Mouse (Mus musculus) ES-CJ7 (cell line): Measurements from ENCODE around the gene Rbbp7.
"Not testable (repeated sequence)": the region's sequence is repeated elsewhere in the genome, so short reads cannot be mapped to it uniquely, and the experiment has no call there.

Experiments
- DNase-seq: peaks from one replicate; pipeline ENCODE4 v3.0.0; 2011; ENCODE audit warnings: low read depth, low spot score

Gene Rbbp7

DNA sequence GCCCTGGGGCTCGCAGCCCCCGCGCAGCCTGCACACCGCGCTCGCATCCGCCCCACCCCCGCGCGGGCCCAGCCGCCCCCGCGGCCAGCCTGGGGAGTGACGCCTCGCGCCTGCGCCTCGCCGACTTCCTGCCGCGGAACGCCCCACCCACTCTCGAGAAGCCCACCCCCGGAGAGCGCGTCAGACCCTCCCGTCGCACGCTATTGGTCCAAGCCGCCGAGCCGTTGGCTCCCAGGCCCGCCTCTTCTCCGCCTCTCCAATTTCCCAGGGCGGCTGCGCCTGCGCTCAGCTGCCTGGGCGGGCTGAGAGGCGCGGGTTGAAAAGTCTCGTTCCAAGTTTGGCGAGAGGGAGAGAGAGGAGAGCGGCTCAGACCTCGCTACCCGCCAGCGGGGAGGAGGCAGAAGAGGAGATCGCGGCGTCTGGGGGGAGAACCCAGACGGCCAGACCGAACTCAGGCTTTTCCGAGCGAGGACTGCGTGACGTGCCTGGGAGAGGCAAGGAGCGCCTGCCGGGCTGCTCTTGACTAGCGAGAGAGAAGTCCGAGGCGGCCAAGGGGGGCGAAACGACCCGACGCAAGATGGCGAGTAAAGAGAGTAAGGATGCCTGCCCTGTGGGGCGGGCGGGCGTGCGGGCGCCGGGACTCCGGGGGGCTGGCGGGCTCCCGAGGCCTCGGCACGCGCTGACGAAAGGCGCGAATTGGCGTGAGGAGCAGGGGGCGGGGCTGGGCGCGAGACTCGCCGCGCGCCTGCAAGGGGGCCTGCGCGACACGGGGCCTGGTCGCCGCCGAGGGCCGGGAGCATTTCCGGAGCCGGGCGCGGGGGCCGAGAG is at the start of gene Rbbp7:
TSS of gene Rbbp7 (plus strand) at position 288 of the 828 bp plus-strand sequence.
- peak; percentile 90 for DNase-seq

DNA sequence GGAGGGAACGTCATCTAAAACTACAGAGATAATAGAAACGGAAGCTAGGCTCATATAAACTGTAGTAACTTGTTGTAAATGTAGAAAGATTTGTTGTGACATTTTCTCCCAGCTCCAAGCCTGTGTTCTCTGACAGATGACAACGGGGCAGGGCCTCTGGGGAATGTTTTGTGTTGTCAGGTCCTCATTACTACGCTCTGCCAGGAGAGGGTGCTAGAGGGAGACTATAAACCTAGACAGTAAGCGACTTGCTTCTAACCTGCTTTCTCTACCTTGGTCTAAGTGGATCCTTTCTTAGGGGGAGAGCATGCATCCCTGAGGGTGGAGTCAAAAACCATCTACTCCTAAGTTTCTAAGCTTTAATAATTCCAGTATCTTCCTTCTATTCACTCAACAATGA is 42.4 kb upstream of the Rbbp7 start:
- DNase-seq: peak; percentile 75

DNA sequence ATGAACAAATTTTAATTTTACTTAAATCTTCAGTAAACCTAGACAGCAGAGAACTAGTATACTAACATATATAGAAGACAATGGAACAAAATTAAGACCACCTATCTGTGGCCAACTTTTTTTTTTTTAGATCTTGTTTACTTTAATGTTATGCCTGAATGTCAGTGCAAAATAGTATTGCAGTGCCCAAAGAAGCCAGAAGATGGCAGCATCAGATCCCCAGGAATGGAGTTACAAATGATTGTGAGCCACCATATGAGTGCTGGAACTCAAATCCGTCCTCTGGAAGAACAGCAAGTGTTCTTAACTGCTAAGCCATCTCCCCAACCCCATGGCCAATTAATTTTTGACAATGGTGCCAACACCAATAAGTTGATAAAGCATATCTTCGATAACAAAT is 40.6 kb upstream of the Rbbp7 start:
- DNase-seq: peak; percentile 58

DNA sequence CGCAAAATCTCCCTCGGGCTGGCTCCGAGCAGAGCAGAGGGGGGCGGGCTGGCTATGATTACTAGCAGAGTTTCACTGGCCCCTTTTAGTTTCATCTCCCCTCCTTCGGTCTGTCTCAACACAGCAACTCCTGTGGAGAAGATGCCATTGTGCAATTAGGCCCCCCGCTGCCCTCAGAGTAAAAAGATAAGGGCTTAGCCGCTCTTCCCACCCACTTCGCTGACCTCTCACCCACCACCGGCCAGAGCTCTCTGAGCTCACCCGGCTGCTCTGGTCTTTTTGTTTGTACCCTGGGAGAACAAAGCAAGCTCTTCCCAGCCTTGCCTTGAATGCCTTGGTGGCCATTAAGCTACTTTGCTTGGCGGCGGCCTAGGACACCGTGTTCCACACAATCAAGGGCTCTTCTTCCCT is 32.8 kb upstream of the Rbbp7 start:
- DNase-seq: peak; percentile 63

DNA sequence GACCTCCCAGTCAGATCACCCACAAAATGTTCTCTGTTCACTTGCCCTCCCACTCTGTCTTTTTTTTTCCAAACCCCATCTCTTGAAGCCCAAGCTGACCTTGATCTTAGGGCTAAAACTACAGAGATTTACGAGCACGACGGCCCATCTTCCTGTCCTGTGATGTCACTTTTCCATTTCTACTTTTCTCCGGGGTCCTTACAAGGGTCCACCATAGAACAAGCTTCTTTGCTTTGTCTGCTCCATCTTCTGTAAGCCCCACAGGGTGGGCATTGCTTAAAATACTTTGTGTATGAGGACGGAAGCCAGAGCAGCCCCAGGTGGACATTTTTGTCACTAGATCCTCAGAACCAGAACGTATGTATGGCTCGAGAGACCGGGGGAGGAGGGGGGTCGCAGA is 32.4 kb upstream of the Rbbp7 start:
- DNase-seq: no peak

DNA sequence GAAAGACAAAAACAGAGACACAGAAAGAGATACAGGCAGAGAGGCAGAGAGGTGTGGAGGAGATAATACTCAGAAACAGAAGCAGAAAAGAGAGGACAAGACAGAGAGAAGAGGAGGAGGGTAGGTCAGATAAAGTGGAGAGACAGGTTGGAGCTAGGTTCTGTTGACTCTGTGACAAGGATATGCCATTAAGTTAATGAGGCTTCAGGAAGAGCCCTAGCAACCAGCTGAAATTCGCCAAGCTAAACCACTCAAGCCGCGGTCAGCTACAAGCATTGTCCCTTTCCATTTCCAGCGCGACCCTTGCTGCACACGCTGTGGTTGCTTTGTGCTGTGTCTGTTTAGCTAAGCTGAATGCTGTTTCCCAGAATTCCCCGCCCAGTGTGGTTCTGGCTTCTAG is 32.0 kb upstream of the Rbbp7 start:
- DNase-seq: no peak

DNA sequence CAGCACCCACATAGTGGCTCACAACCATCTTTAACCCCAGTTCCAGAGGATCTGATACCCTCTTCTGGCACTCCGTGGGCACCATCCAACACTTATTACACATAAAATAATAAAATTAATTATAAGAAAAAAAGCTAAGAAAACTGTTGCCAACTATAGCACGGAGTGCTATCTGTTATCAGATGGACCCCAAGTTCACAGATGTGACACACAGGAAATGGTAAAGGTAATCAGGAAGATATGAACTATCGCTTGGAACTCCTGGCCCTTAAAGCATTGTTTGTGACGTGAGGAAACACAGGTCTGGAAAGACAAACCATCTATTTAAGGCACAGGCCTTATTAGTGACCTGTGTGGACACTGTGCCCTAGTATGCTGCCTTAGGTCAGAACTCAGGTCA is 30.2 kb upstream of the Rbbp7 start:
- DNase-seq: no peak

DNA sequence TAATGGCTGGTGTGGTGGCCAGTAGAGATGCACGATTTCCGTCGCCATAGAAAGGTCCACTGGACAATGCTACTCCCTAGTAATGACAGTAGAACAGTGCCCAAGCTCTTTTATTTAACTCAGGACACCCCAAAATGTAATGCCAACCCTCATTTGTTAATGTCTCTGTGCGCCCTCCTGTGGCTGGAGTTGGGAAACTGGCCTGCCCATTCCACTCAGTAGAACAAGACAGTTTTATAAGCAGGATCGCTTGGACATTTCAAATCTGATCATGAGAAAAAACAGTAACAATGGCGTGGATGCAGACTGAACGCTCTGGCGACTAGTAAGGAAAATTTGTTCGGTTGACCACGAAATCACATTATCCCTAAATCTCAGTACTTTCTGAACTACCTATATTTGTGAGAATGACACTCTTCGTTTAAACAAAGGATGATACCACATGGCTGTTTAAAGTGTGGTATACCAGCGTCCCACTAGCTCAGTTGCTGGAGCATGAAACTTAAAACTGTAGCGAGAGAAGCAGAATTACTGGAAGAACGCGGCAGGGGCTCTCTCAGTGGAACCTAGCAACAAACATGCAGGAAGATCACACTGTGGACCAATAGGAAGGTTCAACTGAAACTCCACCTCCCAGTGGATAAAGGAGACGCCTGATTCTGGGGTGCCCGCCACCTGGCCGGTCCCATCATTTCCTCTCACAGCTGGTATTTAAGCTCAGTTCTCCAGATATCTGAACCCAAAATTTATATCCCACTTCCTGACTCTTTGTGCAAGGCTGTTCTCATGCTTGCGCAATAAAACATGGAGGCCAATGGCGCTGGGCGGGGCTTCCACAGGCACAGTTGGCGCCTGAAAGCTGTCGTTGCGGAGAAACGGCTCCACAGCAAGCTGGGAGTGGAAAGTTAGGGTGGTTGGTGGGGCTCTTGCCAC is 24.9 kb upstream of the Rbbp7 start:
- DNase-seq: peak; percentile 40

DNA sequence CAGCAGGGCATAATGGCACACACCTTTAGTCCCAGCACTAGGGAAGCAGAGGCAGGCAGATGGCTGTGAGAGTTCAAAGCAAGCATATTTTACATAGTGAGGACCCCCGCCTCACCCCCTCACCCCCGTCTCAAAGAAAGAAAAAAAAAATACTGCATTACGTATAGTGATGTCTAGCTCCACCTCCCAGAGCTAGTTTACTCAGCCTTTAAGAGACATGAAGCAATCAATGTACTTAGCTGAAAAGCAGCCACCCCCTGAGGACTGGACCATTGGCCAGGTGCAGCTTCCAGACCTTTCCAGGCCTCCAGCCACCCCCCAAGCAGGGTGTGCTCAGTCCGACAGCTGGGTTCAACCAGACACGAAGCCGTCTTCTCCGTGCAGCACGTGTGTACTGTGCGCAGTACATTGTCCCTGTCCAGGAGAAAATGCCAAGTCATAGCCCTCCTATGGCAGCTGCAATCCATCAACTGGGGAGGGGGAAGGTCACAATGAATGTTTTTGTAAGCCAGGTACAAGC is 24.0 kb upstream of the Rbbp7 start:
- peak; percentile 22 for DNase-seq

DNA sequence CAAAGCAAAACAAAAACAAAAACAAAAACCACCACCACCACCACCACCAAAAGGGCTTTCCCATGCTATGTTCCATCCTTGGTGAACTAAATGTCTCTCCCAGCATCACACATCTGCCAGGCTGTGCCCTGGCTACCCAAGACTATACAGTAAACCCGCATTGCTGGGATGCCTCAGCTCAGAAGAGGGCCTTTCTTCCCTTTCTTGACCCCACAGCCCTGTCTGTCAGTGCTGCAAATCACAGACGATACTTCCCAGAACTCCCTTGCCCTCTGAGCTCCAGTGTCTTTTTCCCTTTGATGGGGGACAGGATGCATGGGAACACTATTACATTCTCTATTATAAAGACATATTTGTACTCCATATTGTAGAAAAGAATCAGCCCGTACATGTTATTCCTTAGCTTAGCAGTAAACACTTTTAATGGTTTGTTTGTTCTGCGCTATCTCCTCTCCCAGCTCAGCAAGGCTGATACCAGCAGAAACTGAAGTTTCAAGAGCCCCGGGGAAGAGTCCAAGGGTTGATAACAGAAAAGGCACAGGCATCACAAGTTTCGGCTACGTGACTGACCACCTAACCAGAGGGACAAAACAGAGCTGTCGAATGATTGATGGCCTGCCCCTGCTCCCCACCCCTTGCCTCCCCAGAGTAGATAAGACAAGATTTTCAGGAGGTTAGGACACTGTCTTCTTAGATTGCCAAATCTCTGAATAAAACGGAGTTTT is 11.3 kb upstream of the Rbbp7 start:
- DNase-seq: no peak

DNA sequence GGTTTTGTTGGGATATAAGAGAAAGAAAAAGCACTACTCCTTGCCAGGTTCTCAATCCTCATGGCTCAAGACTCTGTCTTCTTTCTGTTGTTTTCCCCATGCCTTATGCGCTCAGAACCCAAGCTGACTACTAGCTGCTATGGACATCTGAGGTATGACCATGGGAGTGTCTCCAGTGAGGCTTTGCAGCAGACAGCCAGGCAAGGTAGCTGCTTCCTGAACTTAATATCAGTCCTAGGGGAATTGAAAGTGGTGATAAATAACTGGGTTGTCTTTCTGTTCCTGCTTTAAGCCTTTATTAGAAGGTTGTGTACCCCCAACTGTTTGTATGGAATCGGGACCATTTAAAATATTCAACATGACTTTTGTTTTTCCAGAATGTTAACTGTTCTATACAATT is 7.8 kb upstream of the Rbbp7 start:
- DNase-seq: no peak

DNA sequence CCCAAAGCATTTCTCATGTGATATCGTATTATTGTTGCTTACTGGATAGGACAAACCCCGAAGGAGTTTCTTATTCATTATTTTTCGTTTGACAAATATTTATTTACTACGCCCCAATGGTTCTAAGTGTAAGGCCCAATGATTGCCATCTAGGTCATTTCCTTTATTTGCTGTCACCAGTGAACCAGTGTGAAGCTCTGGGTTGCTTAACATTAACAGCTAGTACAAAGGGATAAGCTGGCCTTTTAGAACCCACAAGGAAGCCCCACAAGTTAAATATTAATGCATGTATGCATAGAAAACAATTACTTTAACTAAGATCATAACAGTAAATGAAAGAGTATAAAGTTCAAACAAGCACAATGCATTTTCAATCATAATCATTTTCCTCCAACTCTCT is 5.9 kb upstream of the Rbbp7 start:
- DNase-seq: no peak

DNA sequence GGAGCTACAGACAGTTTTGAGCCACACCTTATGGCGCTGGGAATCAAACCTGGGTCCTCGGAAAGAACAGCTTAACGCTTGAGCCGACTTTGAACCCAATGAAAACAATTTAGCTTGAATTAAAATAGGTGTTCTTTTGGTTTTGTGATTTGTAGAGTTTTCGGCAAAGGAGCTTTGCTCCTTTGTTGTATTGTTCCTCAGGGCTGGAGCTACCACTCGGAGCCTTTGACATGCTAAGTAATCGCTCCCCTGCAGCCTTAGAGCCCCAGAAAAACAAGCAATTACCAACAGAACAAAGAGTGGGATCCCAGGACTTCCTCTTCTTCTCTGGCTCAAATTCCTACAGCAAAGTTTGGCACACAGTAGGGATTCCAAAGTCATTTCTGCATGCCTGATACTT is 4.1 kb upstream of the Rbbp7 start:
- peak; percentile 85 for DNase-seq

DNA sequence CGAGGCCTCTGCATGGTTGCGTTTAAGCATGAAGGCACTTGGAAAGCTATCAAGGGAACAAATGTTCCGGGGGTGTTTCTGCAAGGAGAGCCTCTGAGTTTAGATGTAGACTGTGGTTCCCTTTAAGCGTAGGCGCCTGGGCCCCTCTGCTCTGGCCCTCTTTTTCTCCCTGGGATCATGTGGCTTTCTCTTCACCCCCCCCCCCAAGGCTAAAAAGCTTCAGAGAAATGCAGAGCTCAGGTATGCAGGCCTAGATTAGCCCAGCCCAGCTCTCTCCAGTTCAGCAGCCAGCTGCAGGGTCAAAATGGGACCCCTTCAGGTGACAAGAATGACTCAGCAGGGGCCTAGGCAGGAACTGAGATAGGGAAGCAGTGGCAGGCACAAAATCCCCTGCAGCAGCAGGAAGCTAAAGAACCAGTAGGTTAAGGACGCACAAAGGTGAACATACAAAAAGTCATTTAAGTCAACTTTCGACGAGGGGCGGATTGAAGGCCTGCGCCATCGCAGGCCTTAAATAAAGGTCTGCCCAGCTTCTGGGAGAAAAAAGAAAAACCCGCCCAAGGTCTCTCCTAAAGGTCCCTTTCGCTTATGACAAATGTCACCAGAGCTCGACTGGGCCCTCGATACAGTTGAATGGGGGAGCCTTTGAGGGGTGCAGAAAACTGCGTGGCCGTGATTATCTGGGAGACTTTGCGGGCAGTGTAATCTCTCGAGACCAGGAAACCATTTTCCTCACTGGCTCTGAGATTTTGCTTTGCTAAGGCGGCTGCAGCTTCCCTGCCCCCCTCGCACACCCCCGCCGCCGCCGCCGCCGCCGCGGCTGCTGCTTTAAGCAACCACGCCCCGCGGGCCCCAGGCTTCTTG is 719 bp upstream of the Rbbp7 start:
- DNase-seq: peak; percentile 65

DNA sequence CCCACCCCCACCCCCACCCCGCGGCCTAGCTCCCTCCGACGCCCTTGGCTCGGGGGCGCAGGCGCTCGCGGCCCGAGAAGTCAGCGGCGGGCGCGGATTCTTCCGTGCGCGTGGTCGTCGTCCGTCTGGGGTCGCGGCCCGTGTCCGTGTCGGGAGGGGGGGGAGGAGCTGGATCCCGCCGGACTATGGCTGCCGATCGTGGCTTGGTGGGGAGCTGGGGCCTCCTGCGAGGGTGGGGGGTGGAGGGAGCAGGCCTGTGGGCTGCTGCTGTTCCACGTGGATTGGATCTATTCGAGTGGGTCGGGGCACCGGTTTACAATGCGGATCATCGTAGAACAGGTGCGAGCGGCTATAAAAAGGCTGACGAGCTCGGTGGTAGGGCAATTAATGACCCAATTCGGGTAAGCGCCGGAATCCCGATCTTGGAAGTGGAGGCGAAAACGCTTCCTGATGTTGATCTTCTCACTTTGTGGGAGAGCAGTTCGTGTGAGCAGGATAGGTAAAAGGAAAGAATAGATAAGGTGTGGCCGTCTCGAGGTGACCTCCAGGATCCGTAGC is 835 bp downstream of the Rbbp7 start:
- peak; percentile 20 for DNase-seq

DNA sequence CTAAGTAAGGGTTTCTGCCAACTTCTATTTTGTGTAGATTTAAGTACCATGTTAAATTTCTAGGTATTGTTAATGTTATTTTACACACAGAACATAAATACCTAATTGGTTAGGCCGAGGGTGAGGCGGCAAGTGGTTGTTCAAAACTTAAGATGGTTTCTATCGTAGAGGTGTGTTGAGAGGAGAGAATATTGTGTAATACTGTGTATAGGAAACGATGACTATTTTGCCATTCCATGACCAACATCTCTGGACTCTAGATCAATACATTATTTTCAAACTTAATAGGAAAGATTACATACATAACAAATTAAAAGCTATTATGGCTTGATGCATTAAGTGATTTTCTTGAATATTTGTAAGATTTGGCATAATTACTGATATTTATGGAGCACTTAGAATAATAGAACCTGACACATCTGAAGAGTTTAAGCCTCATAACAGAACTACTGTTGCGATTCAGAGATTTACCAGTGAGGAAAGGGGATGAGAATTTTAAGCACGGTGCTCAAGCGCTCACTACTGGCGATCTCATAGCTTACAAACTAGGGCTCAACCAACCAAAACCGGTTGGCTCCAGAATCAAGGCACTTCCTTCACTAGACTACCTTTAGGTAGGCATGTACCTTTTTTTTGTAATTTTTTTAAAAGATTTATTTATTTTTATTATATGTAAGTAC is 1.7 kb downstream of the Rbbp7 start:
- DNase-seq: peak; percentile 26

DNA sequence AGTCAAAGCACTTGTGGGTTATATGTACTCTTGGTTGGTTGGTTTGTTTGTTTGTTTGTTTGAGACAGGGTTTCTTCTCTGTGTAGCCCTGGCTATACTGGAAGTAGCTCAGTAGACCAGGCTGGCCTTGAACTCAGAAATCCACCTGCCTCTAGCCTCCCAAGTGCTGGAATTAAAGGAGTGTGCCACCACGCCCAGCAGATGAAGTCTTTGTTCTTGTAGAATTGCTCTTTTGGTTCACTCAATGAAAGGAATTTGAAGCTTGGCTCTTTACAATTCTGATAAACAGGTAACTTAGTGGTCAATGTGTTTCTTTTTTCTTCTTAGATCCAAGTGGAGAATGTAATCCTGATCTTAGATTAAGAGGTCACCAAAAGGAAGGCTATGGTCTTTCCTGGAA is 10.5 kb downstream of the Rbbp7 start:
- DNase-seq: peak; percentile 54

DNA sequence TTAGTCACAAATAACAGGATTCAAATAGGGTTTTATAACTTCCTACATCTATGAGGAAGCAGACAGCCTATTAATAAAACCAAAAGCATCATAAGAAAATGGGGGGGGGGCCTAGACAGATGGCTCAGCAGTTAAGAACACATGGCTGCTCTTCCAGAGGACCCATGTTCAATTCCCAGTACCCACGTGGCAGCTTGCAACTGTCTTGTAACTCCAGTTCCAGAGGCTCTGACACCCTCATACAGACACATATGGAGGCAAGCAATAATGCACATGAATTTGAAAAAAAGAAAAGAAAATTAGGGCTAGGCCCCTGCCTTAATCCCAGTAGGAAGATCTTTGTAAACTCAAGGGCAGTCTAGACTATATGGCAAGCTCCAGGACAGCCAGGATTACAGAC is 28.2 kb downstream of the Rbbp7 start:
- no peak for DNase-seq

DNA sequence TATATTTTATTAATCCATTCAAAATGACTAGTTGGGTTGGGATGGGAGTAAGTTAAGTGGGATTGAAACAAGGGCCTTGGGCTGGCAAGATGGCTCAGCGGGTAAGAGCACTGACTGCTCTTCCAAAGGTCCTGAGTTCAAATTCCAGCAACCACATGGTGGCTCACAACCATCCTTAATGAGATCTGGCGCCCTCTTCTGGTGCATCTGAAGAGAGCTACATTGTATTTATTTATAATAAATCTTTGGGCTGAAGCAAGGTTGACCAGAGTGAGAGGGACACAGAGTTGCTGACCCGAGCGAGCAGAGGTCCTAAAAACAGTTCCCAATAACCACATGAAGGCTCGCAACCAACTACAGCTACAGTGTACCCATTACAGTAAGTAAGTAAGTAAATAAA is 31.2 kb downstream of the Rbbp7 start:
- not testable (repeated sequence) for DNase-seq

DNA sequence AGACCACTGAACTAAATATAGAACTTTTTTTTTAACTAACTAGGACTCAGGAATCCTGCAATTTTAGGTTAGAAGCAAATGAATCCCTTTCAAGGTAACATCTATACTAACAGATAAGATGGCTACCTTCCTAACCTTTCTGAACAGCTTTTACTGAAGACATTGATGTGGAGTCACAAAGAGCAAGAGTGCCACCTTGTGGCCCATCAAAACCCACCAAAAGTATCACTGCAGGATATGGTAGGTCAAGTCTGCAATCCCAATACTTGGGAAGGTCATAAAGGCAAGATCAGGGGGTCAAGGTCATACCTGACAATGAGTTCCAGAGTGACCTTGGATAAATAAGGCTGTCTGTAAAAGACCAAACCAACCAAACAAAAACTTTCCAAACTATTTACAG is 40.2 kb downstream of the Rbbp7 start:
- DNase-seq: peak; percentile 82
